Mouse (Mus musculus): ENCODE results near the gene Epb41l1.
"Not testable (repeated sequence)": the region's sequence is repeated elsewhere in the genome, so short reads cannot be mapped to it uniquely, and the experiment has no call there.

The Epb41l1 gene

GRCm38 (mm10) chr2:156482764-156483163 lies 62.1 kb downstream of the Epb41l1 start:
- peak in 1 of 2 experiments; percentile 47 for DNase-seq (ENCODE audit: inconsistent age in 2 of 2, low spot score in 1 of 2)

- DNase-seq (ENCODE audit: inconsistent age in 2 of 2, low spot score in 1 of 2): no peak
These were observed 62.5 kb downstream of the Epb41l1 start for GRCm38 (mm10) chr2:156483204-156483603.

- DNase-seq (ENCODE audit: inconsistent age in 2 of 2, low spot score in 1 of 2): peak in 1 of 2 experiments; percentile 80
These were observed 65.5 kb downstream of the Epb41l1 start for GRCm38 (mm10) chr2:156486086-156486751.

- peak in 1 of 2 experiments; percentile 79 for DNase-seq (ENCODE audit: inconsistent age in 2 of 2, low spot score in 1 of 2)
These were observed 67.0 kb downstream of the Epb41l1 start for GRCm38 (mm10) chr2:156487589-156488160.

GRCm38 (mm10) chr2:156488166-156488814 lies 67.6 kb downstream of the Epb41l1 start:
- DNase-seq (ENCODE audit: inconsistent age in 2 of 2, low spot score in 1 of 2): peak; percentile 50 to 84

GRCm38 (mm10) chr2:156490176-156490575 lies 69.5 kb downstream of the Epb41l1 start:
- DNase-seq (ENCODE audit: inconsistent age in 2 of 2, low spot score in 1 of 2): peak in 1 of 2 experiments; percentile 48

GRCm38 (mm10) chr2:156491796-156492195 lies 71.1 kb downstream of the Epb41l1 start:
- no peak for DNase-seq (ENCODE audit: inconsistent age in 2 of 2, low spot score in 1 of 2)

GRCm38 (mm10) chr2:156493766-156494165 lies 73.1 kb downstream of the Epb41l1 start:
- no peak for DNase-seq (ENCODE audit: inconsistent age in 2 of 2, low spot score in 1 of 2)

- peak; percentile 46 to 50 for DNase-seq (ENCODE audit: inconsistent age in 2 of 2, low spot score in 1 of 2)
These were observed 73.8 kb downstream of the Epb41l1 start for GRCm38 (mm10) chr2:156494465-156494864.

- no peak for DNase-seq (ENCODE audit: inconsistent age in 2 of 2, low spot score in 1 of 2)
These were observed 74.2 kb downstream of the Epb41l1 start for GRCm38 (mm10) chr2:156494875-156495274.

- DNase-seq (ENCODE audit: inconsistent age in 2 of 2, low spot score in 1 of 2): no peak
These were observed 76.3 kb downstream of the Epb41l1 start for GRCm38 (mm10) chr2:156496816-156497566.

- DNase-seq (ENCODE audit: inconsistent age in 2 of 2, low spot score in 1 of 2): peak; percentile 69 to 87
These were observed 77.2 kb downstream of the Epb41l1 start for GRCm38 (mm10) chr2:156497915-156498314.

- DNase-seq (ENCODE audit: inconsistent age in 2 of 2, low spot score in 1 of 2): no peak
These were observed 80.3 kb downstream of the Epb41l1 start for GRCm38 (mm10) chr2:156501025-156501424.

GRCm38 (mm10) chr2:156505533-156505932 lies 84.8 kb downstream of the Epb41l1 start:
- DNase-seq (ENCODE audit: inconsistent age in 2 of 2, low spot score in 1 of 2): no peak

- no peak for DNase-seq (ENCODE audit: inconsistent age in 2 of 2, low spot score in 1 of 2)
These were observed 91.3 kb downstream of the Epb41l1 start for GRCm38 (mm10) chr2:156512028-156512427.

- no peak for DNase-seq (ENCODE audit: inconsistent age in 2 of 2, low spot score in 1 of 2)
These were observed 91.9 kb downstream of the Epb41l1 start for GRCm38 (mm10) chr2:156512561-156512960.

GRCm38 (mm10) chr2:156515102-156515501 lies 94.4 kb downstream of the Epb41l1 start:
- peak; percentile 18 to 47 for DNase-seq (ENCODE audit: inconsistent age in 2 of 2, low spot score in 1 of 2)

- DNase-seq (ENCODE audit: inconsistent age in 2 of 2, low spot score in 1 of 2): peak; percentile 74 to 92
These were observed 95.0 kb downstream of the Epb41l1 start for GRCm38 (mm10) chr2:156515565-156516185.

- not testable (repeated sequence) for DNase-seq (ENCODE audit: inconsistent age in 2 of 2, low spot score in 1 of 2)
These were observed 96.0 kb downstream of the Epb41l1 start for GRCm38 (mm10) chr2:156516678-156517077.

GRCm38 (mm10) chr2:156518306-156518705 lies 97.6 kb downstream of the Epb41l1 start:
- no peak for DNase-seq (ENCODE audit: inconsistent age in 2 of 2, low spot score in 1 of 2)

GRCm38 (mm10) chr2:156519584-156519983 lies 98.9 kb downstream of the Epb41l1 start:
- no peak for DNase-seq (ENCODE audit: inconsistent age in 2 of 2, low spot score in 1 of 2)
